Mouse (Mus musculus) monocyte, adult 2 months (primary cell): ENCODE data around the gene Ubr4.
"Not testable (repeated sequence)": the region's sequence is repeated elsewhere in the genome, so short reads cannot be mapped to it uniquely, and the experiment has no call there.

Experiments used
- DNase-seq, 2 experiments: peaks; one replicate each; pipeline ENCODE4 v3.0.0; 2022; ENCODE audit warnings: low spot score in 2 of 2, low read depth in 1 of 2

The Ubr4 gene

GRCm38 (mm10) chr4:139530248-139530647, 177.8 kb downstream of the Ubr4 start, which contains the start of gene Iffo2:
Gene Iffo2 (plus strand): TSS chr4:139530548.
- not testable (repeated sequence) for DNase-seq

GRCm38 (mm10) chr4:139532081-139532480, 179.7 kb downstream of the Ubr4 start:
- DNase-seq: no peak

GRCm38 (mm10) chr4:139535127-139535695, 182.8 kb downstream of the Ubr4 start:
- no peak for DNase-seq

- no peak for DNase-seq
These were observed 183.3 kb downstream of the Ubr4 start for GRCm38 (mm10) chr4:139535719-139536118.

- DNase-seq: no peak
These were observed 184.3 kb downstream of the Ubr4 start for GRCm38 (mm10) chr4:139536706-139537105.
